Mouse (Mus musculus) CD4-positive, CD25-positive, alpha-beta regulatory T cell, adult 2 months (primary cell): ENCODE results near the gene Scd3.

Experiments used
- DNase-seq: peaks from one replicate; pipeline ENCODE4 v3.0.0-alpha.2; 2012; ENCODE audit warnings: low read depth, low spot score

Scd3 gene

GRCm38 (mm10) chr19:44203015-44203564 lies at the start of gene Scd3:
Gene Scd3 (plus strand): TSS chr19:44203269.
- DNase-seq: no peak

GRCm38 (mm10) chr19:44153781-44154180 lies 49.3 kb upstream of the Scd3 start:
- no peak for DNase-seq

- DNase-seq: no peak
Observed at GRCm38 (mm10) chr19:44157005-44157404, 46.1 kb upstream of the Scd3 start.

GRCm38 (mm10) chr19:44159386-44159785 lies 43.7 kb upstream of the Scd3 start:
- DNase-seq: no peak

- peak; percentile 41 for DNase-seq
Observed at GRCm38 (mm10) chr19:44161515-44161914, 41.6 kb upstream of the Scd3 start.

- no peak for DNase-seq
Observed at GRCm38 (mm10) chr19:44174835-44175234, 28.2 kb upstream of the Scd3 start.

- no peak for DNase-seq
Observed at GRCm38 (mm10) chr19:44176741-44177140, 26.3 kb upstream of the Scd3 start.

- DNase-seq: no peak
Observed at GRCm38 (mm10) chr19:44180502-44180901, 22.6 kb upstream of the Scd3 start.

- DNase-seq: no peak
Observed at GRCm38 (mm10) chr19:44183968-44184367, 19.1 kb upstream of the Scd3 start.

GRCm38 (mm10) chr19:44189056-44189455 lies 14.0 kb upstream of the Scd3 start:
- DNase-seq: no peak

- DNase-seq: no peak
Observed at GRCm38 (mm10) chr19:44192342-44192741, 10.7 kb upstream of the Scd3 start, which contains the start of gene Pkd2l1. Gene Pkd2l1 (minus strand): TSS chr19:44192442.

GRCm38 (mm10) chr19:44193906-44194305 lies 9.2 kb upstream of the Scd3 start:
- no peak for DNase-seq

GRCm38 (mm10) chr19:44195138-44195537 lies 7.9 kb upstream of the Scd3 start:
- peak; percentile 79 for DNase-seq

- DNase-seq: no peak
Observed at GRCm38 (mm10) chr19:44197053-44197852, 5.8 kb upstream of the Scd3 start.

- DNase-seq: no peak
Observed at GRCm38 (mm10) chr19:44198494-44198893, 4.6 kb upstream of the Scd3 start.

GRCm38 (mm10) chr19:44198964-44199363 lies 4.1 kb upstream of the Scd3 start:
- DNase-seq: peak; percentile 64

GRCm38 (mm10) chr19:44207079-44207478 lies 4.0 kb downstream of the Scd3 start:
- DNase-seq: peak; percentile 7

- no peak for DNase-seq
Observed at GRCm38 (mm10) chr19:44215255-44215654, 12.2 kb downstream of the Scd3 start.

- no peak for DNase-seq
Observed at GRCm38 (mm10) chr19:44217958-44218525, 15.0 kb downstream of the Scd3 start.

GRCm38 (mm10) chr19:44225728-44226127 lies 22.7 kb downstream of the Scd3 start:
- no peak for DNase-seq

- DNase-seq: no peak
Observed at GRCm38 (mm10) chr19:44229776-44230175, 26.7 kb downstream of the Scd3 start.

GRCm38 (mm10) chr19:44230212-44230611 lies 27.1 kb downstream of the Scd3 start:
- DNase-seq: no peak

- DNase-seq: no peak
Observed at GRCm38 (mm10) chr19:44231608-44232151, 28.6 kb downstream of the Scd3 start.
